Mouse (Mus musculus): ENCODE results near the gene Jag2.

Jag2 gene

GRCm38 (mm10) chr12:112900641-112901040 is 28.9 kb downstream of the Jag2 start:
- DNase-seq (ENCODE audit: low spot score), result no peak

- DNase-seq (ENCODE audit: low spot score), result no peak
Observed at GRCm38 (mm10) chr12:112898960-112899359, 30.6 kb downstream of the Jag2 start.

DNA sequence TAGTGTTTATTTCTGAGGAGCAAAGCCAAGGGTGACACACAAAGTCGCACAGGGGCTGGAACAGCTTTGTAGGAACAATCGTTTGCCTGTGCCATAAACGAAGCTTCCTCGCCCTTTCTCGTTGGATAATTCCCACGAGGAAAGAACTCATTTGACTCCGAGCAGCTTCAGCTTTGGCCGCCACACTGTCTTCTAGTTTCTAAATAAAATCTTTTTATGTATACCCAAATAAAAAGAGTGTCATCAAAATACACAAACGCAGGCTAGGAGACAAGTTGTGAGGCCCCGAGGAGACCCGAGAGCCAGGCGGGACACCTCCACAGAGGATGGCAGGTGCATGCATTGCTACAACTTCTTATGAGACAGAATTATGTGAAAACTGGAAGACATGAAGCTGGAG is 31.2 kb downstream of the Jag2 start:
- no peak for DNase-seq (ENCODE audit: low spot score)

GRCm38 (mm10) chr12:112897522-112898212 is 31.9 kb downstream of the Jag2 start:
- no peak for DNase-seq (ENCODE audit: low spot score)

DNA sequence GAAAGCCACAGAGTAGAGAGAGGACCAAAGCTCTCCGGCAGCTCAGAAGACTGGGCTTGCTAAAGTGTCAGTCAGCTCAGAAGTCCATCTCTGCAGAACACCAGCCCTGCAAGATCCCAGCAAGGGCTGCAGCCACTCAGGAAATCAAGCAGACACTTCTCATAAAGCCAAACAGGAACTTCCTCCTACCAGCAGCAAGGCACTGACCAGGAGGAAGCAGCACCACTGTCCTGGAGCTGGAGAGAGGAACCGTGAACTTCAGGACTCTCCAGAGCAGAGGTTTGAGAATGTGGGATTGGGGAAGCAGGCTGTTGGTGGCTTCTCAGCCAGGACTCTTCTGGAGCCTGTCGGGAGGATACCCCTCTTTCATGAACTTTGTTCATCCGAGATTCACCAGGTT is 34.6 kb downstream of the Jag2 start:
- DNase-seq (ENCODE audit: low spot score), result no peak

- no peak for DNase-seq (ENCODE audit: low spot score)
Observed at GRCm38 (mm10) chr12:112894303-112894884, 35.2 kb downstream of the Jag2 start.

DNA sequence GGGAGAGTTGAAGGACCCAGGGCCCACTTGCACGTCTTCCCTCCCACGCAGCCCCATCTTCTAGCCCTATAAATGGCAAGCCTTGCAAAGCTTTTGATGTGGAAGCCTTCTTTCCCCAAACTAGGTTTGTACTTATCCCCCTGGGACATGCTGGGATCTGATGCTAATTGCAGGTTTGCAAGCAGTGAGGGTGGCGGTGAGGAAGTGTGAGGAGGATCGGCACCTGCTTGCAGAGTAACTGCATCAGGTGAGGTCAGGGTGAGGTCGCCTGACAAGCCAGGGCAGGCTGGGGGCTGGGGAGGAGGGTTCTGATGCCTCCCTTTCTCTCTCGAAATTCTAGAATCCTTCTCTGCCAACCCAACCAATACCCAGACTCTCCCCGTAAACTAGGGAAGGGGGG is 44.1 kb downstream of the Jag2 start:
- no peak for DNase-seq (ENCODE audit: low spot score)

DNA sequence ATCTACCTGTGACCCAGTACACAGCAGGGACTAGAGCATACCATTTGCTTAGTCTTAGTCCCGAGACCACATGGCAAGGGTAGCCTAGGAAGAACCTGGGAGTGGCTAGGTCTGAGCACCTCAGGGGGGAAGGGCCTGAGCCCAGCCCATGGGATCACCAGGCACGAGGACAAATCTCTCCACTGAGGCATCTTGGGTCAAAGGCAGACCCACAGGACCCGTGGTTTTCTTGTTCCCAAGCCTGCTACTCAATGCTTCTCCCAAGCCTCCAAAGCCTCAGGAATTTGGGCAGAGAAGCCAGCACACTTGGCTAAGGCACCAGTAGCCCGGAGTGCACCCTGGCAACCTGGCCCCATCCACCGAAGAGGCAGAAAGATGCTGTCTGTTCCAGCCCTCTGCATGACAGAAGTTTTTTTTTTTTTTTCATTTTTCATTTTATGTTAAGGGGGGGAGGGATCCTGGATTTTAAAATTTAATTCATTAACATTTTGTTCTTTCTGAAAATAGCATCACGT is 48.2 kb downstream of the Jag2 start:
- no peak for DNase-seq (ENCODE audit: low spot score)

GRCm38 (mm10) chr12:112880661-112881060 is 48.9 kb downstream of the Jag2 start:
- DNase-seq (ENCODE audit: low spot score), result no peak

GRCm38 (mm10) chr12:112879731-112880130 is 49.8 kb downstream of the Jag2 start:
- no peak for DNase-seq (ENCODE audit: low spot score)

- no peak for DNase-seq (ENCODE audit: low spot score)
Observed at GRCm38 (mm10) chr12:112877607-112878020, 52.0 kb downstream of the Jag2 start.

DNA sequence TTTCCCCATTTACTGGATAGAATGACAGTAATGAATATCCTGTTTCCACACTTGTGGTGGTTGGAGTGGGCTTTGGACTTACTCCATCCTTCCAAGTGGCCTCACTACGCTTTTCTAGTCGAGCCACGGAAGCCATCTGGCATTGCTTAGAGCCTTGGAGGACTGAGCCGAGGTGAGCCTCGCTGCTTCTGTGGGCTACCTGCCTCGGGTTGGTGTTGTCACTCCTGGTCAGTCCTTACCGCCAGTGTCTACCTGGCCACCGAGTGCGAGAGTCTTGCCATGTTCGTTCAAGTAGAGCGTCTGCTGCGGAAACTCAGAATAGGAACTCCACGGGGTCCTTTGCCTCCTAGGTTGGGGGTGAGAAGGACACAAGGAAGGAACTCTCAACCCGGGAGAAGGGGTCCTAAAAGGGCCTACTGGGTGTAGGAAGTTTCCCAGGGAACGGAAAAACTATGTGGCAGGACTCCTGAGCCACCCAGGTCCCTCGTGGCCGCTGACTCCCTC is 52.5 kb downstream of the Jag2 start:
- no peak for DNase-seq (ENCODE audit: low spot score)

DNA sequence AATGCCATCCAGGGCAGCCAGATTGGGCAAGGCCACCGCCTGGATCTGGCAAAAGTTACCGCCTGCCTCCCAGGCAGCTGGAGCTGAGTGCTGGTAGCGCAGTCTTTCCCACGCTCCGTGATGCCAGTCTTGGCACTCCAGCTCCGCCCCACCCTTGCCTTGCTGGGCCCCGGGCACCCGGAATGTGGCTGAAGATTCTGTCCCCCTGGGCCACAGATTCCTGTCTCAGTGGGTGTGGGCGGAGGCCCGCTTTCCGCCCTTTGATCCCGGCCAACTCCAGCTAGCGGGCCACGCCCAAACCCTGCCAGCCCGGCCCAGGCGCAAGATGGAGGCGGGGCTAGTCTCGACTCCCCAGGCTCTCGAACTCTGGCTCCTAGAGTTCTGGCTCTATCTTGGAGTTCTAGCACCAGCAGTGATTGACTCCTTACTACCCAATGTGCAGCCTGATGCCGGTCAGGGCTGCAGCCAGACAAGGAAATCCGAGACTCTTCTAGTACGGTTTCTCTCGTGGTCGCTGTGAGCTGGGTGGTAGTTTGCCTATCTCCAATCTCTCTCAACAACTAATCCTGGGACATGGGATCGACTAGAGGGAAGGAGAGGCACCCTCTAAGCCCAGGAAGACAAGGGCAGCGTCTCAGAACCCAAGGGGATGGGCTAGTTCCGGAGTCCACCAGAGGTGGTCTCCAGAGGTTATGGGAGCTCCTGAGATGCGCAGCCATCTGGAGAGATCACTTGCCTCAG is 53.1 kb downstream of the Jag2 start:
- no peak for DNase-seq (ENCODE audit: low spot score)

- peak; percentile 94 for DNase-seq (ENCODE audit: low spot score)
Observed at GRCm38 (mm10) chr12:112875225-112876013, 54.2 kb downstream of the Jag2 start.

DNA sequence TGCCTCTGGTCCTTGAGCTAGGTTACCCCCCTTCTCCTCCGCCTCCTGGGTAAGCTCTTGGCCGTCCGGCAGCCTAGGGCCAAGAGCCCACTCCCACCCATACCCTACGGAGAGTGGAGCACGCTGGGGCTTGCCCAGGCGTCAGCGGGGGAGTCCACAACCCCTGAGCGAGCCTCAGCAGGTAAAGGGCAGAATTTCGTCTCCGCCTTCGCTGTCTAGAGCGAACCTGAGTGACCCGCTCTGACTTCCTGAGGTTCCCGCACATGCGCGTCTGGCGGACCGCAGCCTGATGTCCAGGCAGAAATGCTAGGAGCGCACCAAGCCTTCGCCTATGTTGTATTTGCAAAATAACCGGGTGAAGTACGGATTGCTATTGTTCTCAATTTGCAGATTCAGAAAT is 55.4 kb downstream of the Jag2 start:
- DNase-seq (ENCODE audit: low spot score), result no peak

DNA sequence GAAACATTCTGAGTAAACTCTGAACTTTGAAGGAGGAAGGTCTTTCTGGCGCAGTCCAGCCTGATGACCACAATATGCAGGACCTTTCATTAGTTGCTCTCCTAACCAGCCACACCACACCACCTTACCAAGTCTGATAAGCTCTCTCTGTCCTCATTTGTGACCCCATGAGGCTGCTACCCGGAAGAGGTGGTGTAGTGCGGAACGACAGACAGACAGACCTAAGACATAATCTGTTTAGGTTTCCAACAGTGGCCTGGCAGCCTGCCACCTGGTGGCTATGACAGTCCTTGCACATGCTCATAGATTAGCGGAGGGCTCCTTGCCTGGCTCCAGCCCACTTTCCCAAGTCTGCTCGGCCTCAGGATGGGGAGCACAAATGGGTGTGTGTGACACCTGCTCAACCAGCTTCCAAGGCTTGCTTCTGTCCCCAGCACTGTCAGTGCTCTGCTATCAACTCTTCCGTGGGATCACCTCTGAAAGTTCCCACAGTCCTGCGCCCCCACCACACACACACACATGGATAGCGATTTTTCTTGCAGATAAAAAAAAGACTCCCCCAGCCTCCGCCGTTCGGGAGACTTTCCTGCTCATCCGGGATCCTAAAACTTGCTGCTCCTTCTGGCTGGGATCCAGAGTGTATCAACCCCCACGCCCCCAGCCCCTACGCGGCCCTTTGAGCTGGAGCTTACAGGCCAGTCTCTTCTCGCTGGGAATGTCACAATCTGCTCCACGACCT is 56.0 kb downstream of the Jag2 start:
- peak; percentile 68 for DNase-seq (ENCODE audit: low spot score)

GRCm38 (mm10) chr12:112872991-112873390 is 56.6 kb downstream of the Jag2 start:
- no peak for DNase-seq (ENCODE audit: low spot score)

DNA sequence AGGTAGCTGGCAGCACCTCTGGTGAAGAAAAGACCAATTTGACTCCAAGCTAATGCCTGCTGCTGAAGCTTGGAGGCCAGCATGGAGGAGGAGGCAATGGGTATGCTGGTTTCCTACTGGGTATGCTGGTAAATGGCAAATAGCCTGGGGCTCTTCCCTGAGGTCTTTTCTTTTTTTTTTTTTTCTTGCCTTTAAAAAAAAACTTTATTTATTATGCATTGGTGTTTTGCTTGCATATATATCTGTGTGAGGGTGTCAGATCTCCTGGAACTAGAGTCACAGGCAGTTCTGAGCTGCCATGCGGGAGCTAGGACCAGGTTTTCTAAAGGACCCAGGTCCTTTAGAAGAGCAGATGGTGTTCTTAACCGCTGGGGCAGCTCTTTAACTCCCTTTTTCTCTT is 58.3 kb downstream of the Jag2 start:
- no peak for DNase-seq (ENCODE audit: low spot score)

DNA sequence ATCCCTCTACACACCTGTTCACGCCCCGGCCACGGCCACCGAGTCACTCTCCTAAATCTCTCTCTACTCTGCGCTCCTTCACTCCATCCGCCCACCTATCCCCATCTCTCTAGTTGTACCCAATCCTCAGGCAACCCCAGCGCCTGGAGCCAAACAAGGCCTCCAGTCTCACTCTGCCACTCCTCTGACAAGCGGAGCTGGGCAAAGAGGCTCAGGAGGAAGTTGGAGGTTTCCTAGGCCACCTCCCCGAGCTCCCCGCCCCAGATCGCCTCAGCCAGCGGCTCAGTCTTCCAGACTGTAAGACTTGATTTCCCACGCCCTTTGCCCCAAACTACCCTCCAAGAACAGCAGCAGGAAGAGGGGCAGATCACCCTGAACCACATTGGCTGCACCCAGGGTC is 58.8 kb downstream of the Jag2 start:
- DNase-seq (ENCODE audit: low spot score), result no peak

- no peak for DNase-seq (ENCODE audit: low spot score)
Observed at GRCm38 (mm10) chr12:112869783-112870204, 59.8 kb downstream of the Jag2 start.
